Mouse (Mus musculus) induced T-regulatory cell, adult 2 months (primary cell): ENCODE results near the gene Rabep1.

ENCODE experiments used
- DNase-seq: peaks from one replicate; pipeline ENCODE4 v3.0.0-alpha.2; 2012; ENCODE audit warnings: low read depth

Gene Rabep1

DNA sequence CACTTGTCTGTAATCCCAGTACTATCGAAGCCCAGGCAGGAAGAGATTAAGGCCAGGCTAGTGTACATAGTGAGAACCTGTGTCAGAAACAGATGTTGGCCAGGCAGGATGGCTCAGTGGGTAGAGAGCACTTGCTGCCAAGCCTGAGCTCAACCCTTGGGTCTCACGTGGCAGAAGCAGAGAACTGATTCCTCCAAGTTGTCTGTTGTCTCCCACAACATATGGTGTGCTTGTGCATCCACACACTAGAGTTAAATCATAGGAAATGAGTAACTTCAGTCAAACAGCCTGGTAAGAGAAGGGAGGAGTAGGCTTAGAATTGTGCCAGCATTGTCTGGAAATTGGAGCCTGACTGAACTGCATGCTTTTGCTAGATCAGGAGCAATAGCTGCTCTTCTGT is 130.6 kb downstream of the Rabep1 start:
- no peak for DNase-seq

DNA sequence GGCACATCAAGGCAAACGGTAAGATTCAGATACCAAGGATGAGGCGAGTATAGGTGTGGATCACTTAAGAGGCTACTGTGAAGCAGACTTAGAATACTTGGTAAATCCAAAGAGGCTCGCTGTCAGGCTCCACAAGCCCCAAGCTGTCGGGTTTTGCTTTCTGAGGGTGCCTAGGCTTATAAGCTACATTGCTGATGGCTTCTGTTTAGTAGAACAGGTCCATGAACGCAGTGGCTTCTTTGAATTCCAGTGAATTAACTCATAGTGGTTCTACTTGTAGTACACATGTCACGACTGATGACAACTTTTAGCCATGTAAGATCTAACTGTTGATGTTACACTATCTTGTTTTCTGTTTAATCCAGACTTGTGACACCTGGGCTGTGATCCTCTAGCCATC is 132.7 kb downstream of the Rabep1 start:
- no peak for DNase-seq

- no peak for DNase-seq
These were observed 135.7 kb downstream of the Rabep1 start for GRCm38 (mm10) chr11:70980232-70980631.

- DNase-seq, result no peak
These were observed 136.4 kb downstream of the Rabep1 start for GRCm38 (mm10) chr11:70980751-70981510.

DNA sequence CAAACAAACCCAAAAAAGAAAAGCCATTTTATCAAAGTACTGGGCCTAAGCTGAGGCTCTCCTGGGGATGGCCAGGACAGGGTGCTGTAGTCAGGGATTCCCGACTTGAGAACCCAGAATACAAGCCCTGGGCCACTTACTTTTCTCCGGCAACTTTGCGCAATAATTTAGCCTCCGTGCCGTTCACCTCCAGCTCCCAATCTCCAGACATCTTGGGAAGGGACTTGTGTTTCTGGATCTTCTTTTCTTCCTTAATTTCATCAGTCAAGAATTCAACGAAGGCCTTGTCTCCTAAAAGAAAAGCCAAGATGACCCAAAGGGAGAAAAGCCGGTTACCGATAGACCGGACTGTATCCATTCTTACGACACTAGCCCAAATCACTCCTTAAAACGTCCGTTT is 137.5 kb downstream of the Rabep1 start:
- DNase-seq, result peak; percentile 23

DNA sequence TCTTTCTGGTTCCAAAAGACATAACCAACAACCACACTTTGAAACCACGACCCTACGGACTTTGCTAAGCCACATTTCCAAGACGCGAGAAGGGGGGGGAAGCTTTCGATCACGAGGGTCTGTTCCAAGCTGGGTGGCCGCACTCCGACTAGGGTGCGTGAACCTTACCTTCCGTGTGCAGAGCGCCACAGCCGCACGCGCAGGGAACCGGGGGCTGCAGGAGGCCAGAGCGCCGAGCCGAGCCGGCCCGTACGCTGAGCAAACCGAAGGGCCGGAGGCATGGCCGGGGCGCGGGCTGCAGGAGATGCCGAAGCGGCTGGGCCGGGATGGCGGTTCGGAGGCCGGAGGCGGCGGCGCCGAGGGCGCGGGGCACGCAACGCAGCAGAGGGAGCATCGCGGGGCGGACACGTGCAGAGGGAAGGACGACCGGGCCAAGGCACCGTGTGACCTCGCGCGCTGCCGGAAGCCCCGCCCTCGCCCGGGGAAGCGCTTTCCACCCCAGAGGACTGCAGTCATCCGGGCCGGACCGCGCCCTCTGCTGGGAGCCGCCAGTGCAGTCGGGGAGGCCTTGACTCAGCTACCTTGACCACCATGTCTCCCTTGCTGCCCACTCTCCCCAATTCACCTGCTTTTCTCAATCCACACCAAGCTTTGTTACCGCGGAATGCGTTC is 138.1 kb downstream of the Rabep1 start, which contains the start of gene C1qbp:
Gene C1qbp (minus strand): TSS at position 470 of the 672 bp plus-strand sequence.
- DNase-seq, result peak; percentile 93
